Mouse (Mus musculus): Measurements from ENCODE around the gene Ttc7b. TPM values are rescaled to one million over a fixed set of nuclear protein-coding genes. Genes with fewer than 3 reads are reported as not detected.

The Ttc7b gene
- total and polyA plus RNA-seq, 3 experiments: 71.6 to 84.4 (median 82.0) TPM

- Histone ChIP-seq H3K36me3 (ENCODE audit: control insufficient read depth, insufficient read depth, low read length) (no peaks in the 10 kb centered on the region), H3K9ac (ENCODE audit: low read depth, low read length) (no peak overlapping the region), H3K79me2 (replicated peaks; ENCODE audit: control insufficient read depth, insufficient read depth, low read length) (no peaks in the 10 kb centered on the region), H3K27me3 (ENCODE audit: control insufficient read depth, insufficient read depth, low read length) (no peaks in the 10 kb centered on the region), H3K4me1 (ENCODE audit: control insufficient read depth, insufficient read depth, low read length) (no peaks in the 10 kb centered on the region), H3K4me3 (no peak overlapping the region), H3K27ac (no peak overlapping the region)
- DNase-seq: no peak
- no peak for TF ChIP-seq CTCF (IDR thresholded peaks at IDR 0.05)
- TF ChIP-seq EP300 (IDR thresholded peaks at IDR 0.05; ENCODE audit: insufficient read depth, low read depth, low read length): no peak
- no peak for TF ChIP-seq POLR2A (IDR thresholded peaks at IDR 0.05; ENCODE audit: insufficient read depth, low read depth, low read length)
- intact Hi-C loops (cut with DNase I): no loop called here
- 74% methylated on average over 6 of the region's 6 CpGs for WGBS
Measured at GRCm38 (mm10) chr12:100343554-100343953, 177.1 kb downstream of the Ttc7b start.

GRCm38 (mm10) chr12:100341614-100342013 lies 179.0 kb downstream of the Ttc7b start:
- intact Hi-C loops (cut with DNase I): no loop called here
- H3K79me2 ChIP-seq (replicated peaks; ENCODE audit: control insufficient read depth, insufficient read depth, low read length): no peaks in the 10 kb centered on the region
- H3K9ac ChIP-seq (ENCODE audit: low read depth, low read length): no peak overlapping the region
- TF ChIP-seq EP300 (IDR thresholded peaks at IDR 0.05; ENCODE audit: insufficient read depth, low read depth, low read length) (no peak), POLR2A (IDR thresholded peaks at IDR 0.05; ENCODE audit: insufficient read depth, low read depth, low read length) (no peak), CTCF (IDR thresholded peaks at IDR 0.05) (no peak)
- H3K4me3 ChIP-seq: no peak overlapping the region
- H3K27ac ChIP-seq: no peak overlapping the region
- no peaks in the 10 kb centered on the region; the same call in 1 of the 2 replicates for H3K4me1 ChIP-seq (ENCODE audit: control insufficient read depth, insufficient read depth, low read length)
- no peak for DNase-seq
- H3K36me3 ChIP-seq (ENCODE audit: control insufficient read depth, insufficient read depth, low read length): no peaks in the 10 kb centered on the region
- no peaks in the 10 kb centered on the region for H3K27me3 ChIP-seq (ENCODE audit: control insufficient read depth, insufficient read depth, low read length)
- 91% methylated on average over 7 of the region's 7 CpGs for WGBS

DNA sequence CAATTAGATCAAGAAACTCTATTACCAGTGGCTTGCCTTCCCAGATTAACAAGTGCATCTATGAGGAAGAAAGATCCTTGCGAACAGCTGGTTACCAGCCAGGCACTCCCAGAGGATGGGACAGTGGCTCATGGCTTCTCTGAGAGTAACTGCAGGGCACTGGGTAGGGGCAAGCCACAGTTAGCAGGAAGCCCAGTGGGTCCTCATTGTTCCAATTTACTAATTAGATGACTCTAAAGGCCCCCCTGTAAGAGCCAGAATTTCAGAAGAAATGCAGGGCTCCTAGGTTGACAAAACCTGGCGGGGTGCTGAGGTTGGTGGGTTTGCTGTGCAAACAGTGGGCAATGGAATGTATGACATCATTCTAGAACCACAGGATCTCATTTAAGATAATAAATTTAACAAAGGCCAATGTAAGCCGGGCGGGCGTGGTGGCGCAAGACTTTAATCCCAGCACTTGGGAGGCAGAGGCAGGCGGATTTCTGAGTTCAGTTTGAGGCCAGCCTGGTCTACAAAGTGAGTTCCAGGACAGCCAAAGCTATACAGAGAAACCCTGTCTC lies 179.6 kb downstream of the Ttc7b start:
- H3K36me3 ChIP-seq (ENCODE audit: control insufficient read depth, insufficient read depth, low read length): no peaks in the 10 kb centered on the region
- no peaks in the 10 kb centered on the region for H3K27me3 ChIP-seq (ENCODE audit: control insufficient read depth, insufficient read depth, low read length)
- intact Hi-C loops (cut with DNase I): no loop called here
- no peaks in the 10 kb centered on the region for H3K79me2 ChIP-seq (replicated peaks; ENCODE audit: control insufficient read depth, insufficient read depth, low read length)
- DNase-seq: no peak
- H3K4me3 ChIP-seq: no peak overlapping the region
- H3K9ac ChIP-seq (ENCODE audit: low read depth, low read length): no peak overlapping the region
- H3K4me1 ChIP-seq (ENCODE audit: control insufficient read depth, insufficient read depth, low read length): peaks cover 4% of the 10 kb centered on the region
- 96% methylated on average over 7 of the region's 7 CpGs for WGBS
- H3K27ac ChIP-seq: no peak overlapping the region
- TF ChIP-seq POLR2A (IDR thresholded peaks at IDR 0.05; ENCODE audit: insufficient read depth, low read depth, low read length): no peak
- no peak for TF ChIP-seq CTCF (IDR thresholded peaks at IDR 0.05)
- no peak for TF ChIP-seq EP300 (IDR thresholded peaks at IDR 0.05; ENCODE audit: insufficient read depth, low read depth, low read length)

DNA sequence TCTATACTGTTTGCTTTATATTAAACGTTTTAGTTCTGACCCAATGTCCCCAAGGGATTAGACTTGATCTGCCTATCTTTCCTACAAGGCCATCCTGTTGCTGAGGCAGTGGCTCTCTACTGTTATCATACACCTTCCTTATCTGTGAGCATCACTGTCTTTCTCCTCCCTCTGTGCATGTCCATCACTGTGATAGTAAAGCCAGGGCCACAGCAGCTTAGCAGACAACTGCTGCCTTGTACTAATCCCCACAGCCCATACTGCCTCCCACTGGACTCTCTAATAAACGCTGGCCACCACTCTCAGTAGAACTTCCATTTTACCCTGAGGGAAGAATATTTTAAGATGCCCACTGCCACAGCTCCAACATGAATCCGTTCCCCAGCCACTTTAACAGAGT lies 182.6 kb downstream of the Ttc7b start:
- Histone ChIP-seq H3K27ac (no peak overlapping the region), H3K4me1 (ENCODE audit: control insufficient read depth, insufficient read depth, low read length) (peaks cover 4% of the 10 kb centered on the region), H3K27me3 (ENCODE audit: control insufficient read depth, insufficient read depth, low read length) (no peaks in the 10 kb centered on the region), H3K4me3 (no peak overlapping the region), H3K36me3 (ENCODE audit: control insufficient read depth, insufficient read depth, low read length) (no peaks in the 10 kb centered on the region), H3K79me2 (replicated peaks; ENCODE audit: control insufficient read depth, insufficient read depth, low read length) (no peaks in the 10 kb centered on the region), H3K9ac (ENCODE audit: low read depth, low read length) (no peak overlapping the region)
- intact Hi-C loops (cut with DNase I): no loop called here
- 61% methylated on average over 3 of the region's 3 CpGs for WGBS
- TF ChIP-seq POLR2A (IDR thresholded peaks at IDR 0.05; ENCODE audit: insufficient read depth, low read depth, low read length) (no peak), CTCF (IDR thresholded peaks at IDR 0.05) (peak; percentile 44), EP300 (IDR thresholded peaks at IDR 0.05; ENCODE audit: insufficient read depth, low read depth, low read length) (no peak)
- no peak for DNase-seq

DNA sequence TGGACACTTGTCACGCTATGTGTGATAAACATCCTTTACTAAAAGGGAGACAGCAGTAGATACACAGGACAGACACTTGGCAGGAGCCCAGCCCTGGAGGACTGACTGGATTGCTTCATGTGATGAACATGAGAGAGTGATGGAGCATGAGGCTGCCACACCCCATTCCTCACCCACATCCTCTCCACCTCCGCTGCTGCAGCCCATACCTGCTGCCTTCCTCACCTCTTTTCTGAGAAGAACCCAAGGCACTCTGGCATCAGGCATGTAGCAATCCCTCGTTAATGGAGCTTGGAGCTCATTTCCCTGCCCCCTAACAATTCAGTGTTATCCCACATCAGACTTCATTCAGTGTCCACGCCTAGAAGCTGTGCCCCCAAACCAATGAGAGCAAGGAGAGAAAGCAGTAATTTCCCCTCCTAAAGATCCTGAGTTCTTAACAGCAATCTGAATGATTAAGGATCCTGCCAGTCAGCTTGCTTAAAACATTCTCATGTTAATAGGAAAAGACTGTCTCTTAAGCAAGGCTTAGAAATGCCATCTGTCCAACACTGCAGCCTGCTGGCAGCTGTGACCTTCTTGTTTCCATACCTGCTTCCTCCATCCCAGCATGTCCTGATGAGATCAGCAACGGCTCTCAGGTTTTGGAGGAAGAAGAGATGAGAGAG lies 183.1 kb downstream of the Ttc7b start:
- no peak for DNase-seq
- Histone ChIP-seq H3K4me1 (ENCODE audit: control insufficient read depth, insufficient read depth, low read length) (peaks cover 4% of the 10 kb centered on the region), H3K27me3 (ENCODE audit: control insufficient read depth, insufficient read depth, low read length) (no peaks in the 10 kb centered on the region), H3K27ac (no peak overlapping the region), H3K79me2 (replicated peaks; ENCODE audit: control insufficient read depth, insufficient read depth, low read length) (no peaks in the 10 kb centered on the region), H3K9ac (ENCODE audit: low read depth, low read length) (no peak overlapping the region), H3K36me3 (ENCODE audit: control insufficient read depth, insufficient read depth, low read length) (no peaks in the 10 kb centered on the region), H3K4me3 (no peak overlapping the region)
- 79% methylated on average over 5 of the region's 5 CpGs for WGBS
- intact Hi-C loops (cut with DNase I): loop anchor here (2.0 kb wide), 1 partner anchor 135 kb away; no protein-coding TSS in a partner anchor
- TF ChIP-seq EP300 (IDR thresholded peaks at IDR 0.05; ENCODE audit: insufficient read depth, low read depth, low read length) (no peak), CTCF (IDR thresholded peaks at IDR 0.05) (peak; percentile 37; the same call in 1 of the 2 replicates)

DNA sequence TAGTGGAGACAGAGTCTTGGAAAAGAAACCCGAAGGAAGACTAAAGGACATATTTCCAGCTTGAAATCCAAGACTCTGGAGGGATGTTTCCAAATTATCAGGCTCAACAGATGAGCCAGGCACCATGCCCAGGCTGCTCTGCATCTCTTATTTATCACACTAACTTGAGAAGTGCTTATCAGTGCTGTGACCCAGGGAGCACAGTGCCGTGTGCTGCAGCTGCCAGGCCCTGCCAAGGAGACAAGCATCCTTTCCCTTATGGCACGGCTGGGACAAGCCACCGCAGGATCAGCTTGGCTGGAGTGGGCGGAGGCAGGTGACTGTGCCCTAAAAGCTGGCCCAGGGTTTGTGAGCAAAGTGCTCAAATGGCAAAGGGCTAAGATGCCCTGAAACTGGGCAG lies 184.4 kb downstream of the Ttc7b start:
- H3K4me1 ChIP-seq (ENCODE audit: control insufficient read depth, insufficient read depth, low read length): peaks cover 4% of the 10 kb centered on the region
- no peak for TF ChIP-seq CTCF (IDR thresholded peaks at IDR 0.05)
- no peak for TF ChIP-seq POLR2A (IDR thresholded peaks at IDR 0.05; ENCODE audit: insufficient read depth, low read depth, low read length)
- no peak for TF ChIP-seq EP300 (IDR thresholded peaks at IDR 0.05; ENCODE audit: insufficient read depth, low read depth, low read length)
- intact Hi-C loops (cut with DNase I): loop anchor here (2.0 kb wide), 1 partner anchor 133 kb away; no protein-coding TSS in a partner anchor
- H3K27ac ChIP-seq: no peak overlapping the region
- no peaks in the 10 kb centered on the region for H3K27me3 ChIP-seq (ENCODE audit: control insufficient read depth, insufficient read depth, low read length)
- H3K9ac ChIP-seq (ENCODE audit: low read depth, low read length): no peak overlapping the region
- no peaks in the 10 kb centered on the region for H3K36me3 ChIP-seq (ENCODE audit: control insufficient read depth, insufficient read depth, low read length)
- no peaks in the 10 kb centered on the region for H3K79me2 ChIP-seq (replicated peaks; ENCODE audit: control insufficient read depth, insufficient read depth, low read length)
- WGBS: 46% methylated on average over 5 of the region's 5 CpGs
- no peak overlapping the region for H3K4me3 ChIP-seq
- peak in 1 of 2 experiments; percentile 29 for DNase-seq

All from heart, adult 2 months (tissue).